Mouse (Mus musculus) liver, embryonic 11.5 days (tissue): ENCODE measurements around the gene Enho. TPM values are rescaled to one million over a fixed set of nuclear protein-coding genes. Genes with fewer than 3 reads are reported as not detected.

ENCODE experiments used
- ATAC-seq: fragments of 200-750 bp; cut with Nextera tagmentation; replicated peaks from 2 replicates; pipeline ENCODE4 v1.8.0; 2017; ENCODE audit warnings: moderate number of reproducible peaks, mild to moderate bottlenecking, moderate TSS enrichment, moderate library complexity; ENCODE audit not compliant: low FRiP score
- DNase-seq: peaks from one replicate; pipeline ENCODE4 v3.0.0-alpha.2; 2017; ENCODE audit warnings: low spot score
- H3K27ac ChIP-seq: fragments of 300-500 bp; sonication (generic); 2 replicates; pipeline ENCODE4 v1.5.1; 2014; ENCODE audit warnings: mild to moderate bottlenecking, low read depth, low read length, control low read depth
- H3K27me3 ChIP-seq: fragments of 300-500 bp; sonication (generic); replicated peaks from 2 replicates; pipeline ENCODE4 v1.6.1; 2014; ENCODE audit warnings: low read length, mixed read lengths; ENCODE audit not compliant: control insufficient read depth, insufficient read depth
- H3K36me3 ChIP-seq: fragments of 300-500 bp; sonication (generic); 2 replicates; pipeline ENCODE4 v1.6.1; 2014; ENCODE audit warnings: mild to moderate bottlenecking, low read length, moderate library complexity, mixed read lengths; ENCODE audit not compliant: control insufficient read depth, insufficient read depth
- H3K4me1 ChIP-seq: fragments of 300-500 bp; sonication (generic); replicated peaks from 2 replicates; pipeline ENCODE4 v1.6.1; 2014; ENCODE audit warnings: low read length, mixed read lengths; ENCODE audit not compliant: control insufficient read depth, insufficient read depth
- H3K4me2 ChIP-seq: fragments of 300-500 bp; sonication (generic); 2 replicates; pipeline ENCODE4 v1.6.1; 2014; ENCODE audit warnings: mild to moderate bottlenecking, control low read depth, moderate library complexity
- H3K4me3 ChIP-seq: fragments of 300-500 bp; sonication (generic); 2 replicates; pipeline ENCODE4 v1.5.1; 2014; ENCODE audit warnings: low read depth, low read length, control low read depth
- H3K9ac ChIP-seq: fragments of 300-500 bp; sonication (generic); 2 replicates; pipeline ENCODE4 v1.6.1; 2014; ENCODE audit warnings: low read depth, low read length, control low read depth
- H3K9me3 ChIP-seq: fragments of 300-500 bp; sonication (generic); 2 replicates; pipeline ENCODE4 v1.6.1; 2016; ENCODE audit warnings: low read length, inconsistent platforms, mixed read lengths; ENCODE audit not compliant: control insufficient read depth
- WGBS: fragments of 180-500 bp; shearing (Covaris S2); extraction: QIAGEN DNeasy Blood & Tissue Kit; methylation state at CpG from one replicate; pipeline ENCODE4 v1.1.7; 2014; 5-methylcytosine and 5-hydroxymethylcytosine counted together
- polyA plus RNA-seq: library from polyadenylated mRNA; unstranded; fragments of >200 nt; fragmentation: Nextera tagmentation; extraction: Ambion mirVana; gene quantifications from 2 replicates; pipeline ENCODE4 v1.2.1, GENCODE M21; 2014

Enho gene
- polyA plus RNA-seq, 1 experiment from 2014 or later = 3.7 TPM

DNA sequence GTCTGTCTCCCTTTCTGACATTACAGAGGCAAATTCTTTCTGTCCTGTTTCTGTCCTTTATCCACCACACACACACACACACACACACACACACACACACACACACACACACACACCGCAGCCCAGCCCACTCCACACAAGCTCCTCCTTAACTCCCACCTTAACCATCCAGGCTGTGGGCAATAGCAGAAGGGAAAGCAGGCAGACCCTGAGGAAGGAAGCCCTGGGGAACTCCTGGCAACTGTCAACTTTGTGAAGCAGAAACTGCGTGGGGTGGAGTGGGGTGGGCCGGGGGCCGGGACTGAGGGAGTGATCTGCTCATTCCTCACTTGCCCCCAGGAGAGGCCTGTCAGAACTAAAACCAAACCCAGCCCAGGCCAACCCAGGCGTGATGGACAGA, 31.4 kb upstream of the Enho start:
- no peak for ATAC-seq
- Histone ChIP-seq H3K9me3 (no peaks in the 10 kb centered on the region), H3K4me3 (no peak overlapping the region), H3K27me3 (peaks cover 36% of the 10 kb centered on the region), H3K27ac (no peak overlapping the region), H3K36me3 (no peaks in the 10 kb centered on the region), H3K4me1 (peaks cover 16% of the 10 kb centered on the region), H3K9ac (no peak overlapping the region), H3K4me2 (no peak overlapping the region)
- WGBS = 46% methylated on average over 5 of the region's 5 CpGs
- DNase-seq = no peak

DNA sequence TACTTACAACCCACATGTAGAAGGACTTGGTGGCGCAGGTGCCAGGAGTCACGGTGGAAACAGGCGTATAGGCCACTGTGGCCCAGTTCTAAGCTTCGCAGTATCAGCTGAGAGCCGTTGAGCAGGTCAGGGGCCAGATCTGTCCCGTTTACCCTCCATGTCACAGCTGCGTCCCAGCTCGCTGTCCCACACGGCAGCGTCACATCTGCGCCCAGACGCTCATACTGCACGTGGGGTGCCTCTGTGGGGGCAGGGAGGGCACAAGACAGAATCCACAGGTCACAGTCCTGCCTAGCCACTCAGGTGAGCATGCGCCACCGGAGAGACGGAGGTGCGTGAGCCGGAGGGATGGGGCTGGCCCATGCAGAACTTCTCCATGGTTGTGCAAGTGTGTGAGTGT, 30.7 kb upstream of the Enho start:
- Histone ChIP-seq H3K27ac (no peak overlapping the region), H3K9me3 (no peaks in the 10 kb centered on the region), H3K4me2 (no peak overlapping the region), H3K36me3 (no peaks in the 10 kb centered on the region), H3K9ac (no peak overlapping the region), H3K27me3 (peaks cover 33% of the 10 kb centered on the region), H3K4me3 (no peak overlapping the region), H3K4me1 (peaks cover 10% of the 10 kb centered on the region; the same call in 1 of the 2 replicates)
- WGBS = 80% methylated on average over 18 of the region's 18 CpGs
- DNase-seq (no peak), ATAC-seq (no peak)

DNA sequence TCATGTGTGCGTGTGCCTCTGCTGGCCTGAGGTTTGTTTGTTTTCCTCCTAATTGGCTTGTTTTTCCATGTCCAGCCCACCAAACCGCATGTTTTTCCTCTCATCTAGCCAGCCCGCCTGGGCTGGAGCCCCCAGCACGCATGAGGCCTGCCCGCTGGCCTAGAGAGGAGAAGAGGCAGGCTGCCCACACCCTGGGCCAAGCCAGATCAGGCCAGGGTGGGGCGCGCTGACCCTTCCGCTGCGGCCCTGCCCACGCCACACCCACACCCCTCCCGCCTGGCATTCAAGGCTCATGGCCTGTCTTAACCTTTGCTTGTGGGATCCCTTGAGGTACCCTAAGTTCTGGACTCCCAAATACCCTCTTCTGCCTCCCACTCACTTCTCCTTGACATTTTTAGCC, 26.5 kb upstream of the Enho start:
- Histone ChIP-seq H3K4me3 (no peak overlapping the region), H3K4me2 (no peak overlapping the region), H3K4me1 (peaks cover 20% of the 10 kb centered on the region), H3K9ac (no peak overlapping the region), H3K27me3 (peaks cover 11% of the 10 kb centered on the region), H3K36me3 (no peaks in the 10 kb centered on the region), H3K27ac (no peak overlapping the region), H3K9me3 (no peaks in the 10 kb centered on the region)
- DNase-seq (no peak), ATAC-seq (no peak)
- 75% methylated on average over 11 of the region's 11 CpGs for WGBS

DNA sequence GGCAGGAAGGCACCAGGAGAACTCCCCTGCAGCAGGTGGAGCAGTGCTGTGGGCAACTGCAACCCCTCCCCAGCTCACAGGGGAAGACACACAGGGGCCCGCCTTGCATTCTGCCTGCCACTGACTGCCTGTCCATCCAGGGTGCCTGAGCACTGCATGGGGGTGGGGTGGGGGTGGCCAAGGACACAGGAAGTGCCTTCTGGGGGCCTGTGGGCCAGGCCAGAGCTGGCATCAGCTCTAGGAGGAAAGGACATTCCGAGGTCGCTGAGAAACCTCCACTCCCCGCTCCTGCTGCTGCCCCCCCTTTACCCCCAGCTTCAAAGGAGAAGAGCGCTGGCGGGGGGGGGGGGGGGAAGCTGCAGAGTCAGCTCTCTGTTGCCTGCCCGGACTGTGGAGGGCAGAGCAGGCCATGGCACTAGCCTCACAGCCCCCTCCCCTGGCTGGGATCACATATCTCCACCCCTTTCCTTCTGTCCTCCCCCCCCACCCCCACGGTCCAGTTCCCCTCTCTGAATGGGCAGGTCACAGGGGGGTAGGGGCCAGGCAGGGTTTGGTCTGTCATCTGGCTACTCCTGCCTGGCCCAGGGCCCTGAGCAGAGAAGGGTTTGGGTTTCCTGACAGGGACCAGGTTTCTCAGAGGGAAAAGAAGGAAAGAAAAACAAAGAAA, 25.0 kb upstream of the Enho start:
- WGBS = 6% methylated on average over 6 of the region's 8 CpGs
- Histone ChIP-seq H3K27ac (no peak overlapping the region), H3K4me2 (no peak overlapping the region), H3K4me3 (no peak overlapping the region), H3K4me1 (peaks cover 22% of the 10 kb centered on the region), H3K27me3 (peaks cover 7% of the 10 kb centered on the region), H3K9ac (no peak overlapping the region), H3K9me3 (no peaks in the 10 kb centered on the region), H3K36me3 (no peaks in the 10 kb centered on the region)
- ATAC-seq = no peak; the same call in 1 of the 2 replicates
- DNase-seq = no peak

DNA sequence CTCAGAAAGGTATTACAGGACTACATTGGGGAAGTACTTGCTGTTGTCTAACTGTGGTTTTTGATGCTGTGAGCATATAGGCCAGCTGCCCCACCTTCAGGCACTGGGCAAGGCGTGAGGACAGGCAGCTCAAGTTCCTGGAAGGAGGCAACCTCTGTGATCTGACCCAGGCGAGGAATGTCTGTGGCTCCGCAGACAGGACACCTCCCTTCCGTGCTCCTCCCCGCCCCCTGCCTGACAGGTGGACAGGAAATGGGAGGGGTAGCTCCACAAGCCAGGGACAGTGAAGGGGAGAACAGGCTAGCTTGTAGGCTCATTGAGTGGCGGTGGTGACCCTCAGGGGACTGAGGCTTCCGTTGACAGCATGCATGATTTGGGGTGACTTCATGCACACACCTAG, 24.4 kb upstream of the Enho start:
- peaks cover 8% of the 10 kb centered on the region for H3K27me3 ChIP-seq
- H3K4me3 ChIP-seq = no peak overlapping the region
- H3K9me3 ChIP-seq = no peaks in the 10 kb centered on the region

DNA sequence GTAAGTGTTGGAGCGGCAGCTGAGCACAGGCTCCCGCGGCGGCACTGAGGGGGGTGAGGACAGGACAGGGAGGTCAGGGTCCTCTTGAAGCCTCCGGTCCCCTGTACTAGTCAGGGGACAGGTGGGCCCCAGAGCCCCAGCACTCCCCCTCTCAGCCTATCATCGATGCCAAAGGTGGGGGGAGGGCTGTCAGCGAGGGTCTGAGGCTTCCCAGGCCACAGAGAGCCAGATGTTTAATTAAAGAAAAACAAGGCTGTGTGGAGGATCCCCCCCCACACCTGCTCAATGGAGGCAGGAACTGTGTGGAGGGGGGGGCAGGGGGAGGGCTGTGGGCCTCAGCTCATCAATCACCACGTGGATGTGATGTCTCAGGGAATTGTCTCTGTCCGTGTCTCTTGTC, 23.5 kb upstream of the Enho start:
- WGBS = 40% methylated on average over 9 of the region's 9 CpGs
- no peak overlapping the region for H3K4me3 ChIP-seq
- peaks cover 27% of the 10 kb centered on the region for H3K4me1 ChIP-seq
- H3K27me3 ChIP-seq = peaks cover 5% of the 10 kb centered on the region
- no peak for ATAC-seq
- H3K9me3 ChIP-seq = no peaks in the 10 kb centered on the region
- no peak overlapping the region for H3K4me2 ChIP-seq
- H3K36me3 ChIP-seq = no peaks in the 10 kb centered on the region
- no peak overlapping the region for H3K9ac ChIP-seq
- no peak for DNase-seq
- no peak overlapping the region for H3K27ac ChIP-seq

More for the DNA sequence above, 24.4 kb upstream of the Enho start:
- Histone ChIP-seq H3K27ac (no peak overlapping the region), H3K4me1 (peaks cover 26% of the 10 kb centered on the region), H3K36me3 (no peaks in the 10 kb centered on the region), H3K4me2 (no peak overlapping the region), H3K9ac (no peak overlapping the region)
- WGBS = 16% methylated on average over 7 of the region's 7 CpGs
- ATAC-seq (no peak), DNase-seq (no peak)

DNA sequence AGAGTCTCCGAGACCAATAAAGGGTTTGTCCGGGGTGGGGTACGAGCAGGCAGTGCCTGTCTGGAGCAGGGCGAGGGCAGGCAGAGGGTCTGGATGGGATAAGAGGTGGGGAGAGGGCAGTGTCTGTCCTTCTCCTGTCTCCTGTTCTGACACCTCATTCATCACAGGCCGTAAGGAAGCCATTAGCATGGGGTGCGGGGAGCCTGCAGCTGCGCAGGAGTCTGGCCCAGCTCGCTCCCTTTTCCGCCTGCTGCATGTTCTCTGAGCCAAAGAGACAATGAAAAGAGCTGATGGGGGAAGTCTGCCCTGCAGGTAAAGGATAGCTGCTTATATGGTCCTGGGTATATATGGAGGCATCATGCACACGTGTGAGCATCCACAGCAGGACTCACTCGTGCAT, 22.6 kb upstream of the Enho start:
- no peak for DNase-seq

DNA sequence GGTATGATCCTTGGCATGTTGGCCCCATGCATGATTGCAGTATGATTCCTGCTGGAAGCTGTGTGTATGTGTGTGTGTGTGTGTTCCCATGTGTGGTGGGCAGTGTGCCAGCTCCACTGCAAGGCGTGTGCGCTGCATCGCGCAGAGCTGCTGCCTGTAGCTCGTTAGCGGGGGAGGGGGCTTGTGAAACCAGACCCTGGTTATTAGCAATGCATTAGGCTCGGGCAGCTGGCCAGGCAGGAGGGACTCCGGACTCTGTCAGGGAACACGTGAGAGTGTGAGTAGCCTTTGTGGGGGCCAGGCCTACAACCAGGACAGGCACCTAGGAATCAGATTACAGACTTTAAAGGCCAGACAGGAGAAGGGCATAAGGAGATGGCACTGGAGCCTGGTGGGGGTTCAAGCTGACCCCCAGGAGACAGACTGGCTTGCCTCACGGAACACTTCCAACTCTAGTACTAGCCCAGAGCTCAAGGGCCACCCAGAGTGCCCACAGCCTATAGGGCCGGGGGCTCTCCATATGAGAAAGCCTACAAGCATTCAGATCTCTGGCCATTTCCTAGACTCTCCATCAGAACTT, 20.8 kb upstream of the Enho start:
- Histone ChIP-seq H3K36me3 (no peaks in the 10 kb centered on the region), H3K27me3 (peaks cover 10% of the 10 kb centered on the region), H3K9me3 (no peaks in the 10 kb centered on the region), H3K4me2 (0 out of 2 replicates have a peak overlapping the region, but pooled peaks have one; percentile 15), H3K4me1 (peaks cover 27% of the 10 kb centered on the region), H3K4me3 (no peak overlapping the region), H3K9ac (no peak overlapping the region), H3K27ac (0 out of 2 replicates have a peak overlapping the region, but pooled peaks have one; percentile 36)
- 57% methylated on average over 11 of the region's 11 CpGs for whole genome bisulfite sequencing
- ATAC-seq (peak; percentile 16; the same call in 1 of the 2 replicates), DNase-seq (no peak)

More for the DNA sequence above, 22.6 kb upstream of the Enho start:
- no peak overlapping the region for H3K4me2 ChIP-seq
- no peak overlapping the region for H3K4me3 ChIP-seq
- H3K27me3 ChIP-seq = peaks cover 5% of the 10 kb centered on the region
- no peak for ATAC-seq
- H3K4me1 ChIP-seq = peaks cover 27% of the 10 kb centered on the region
- H3K36me3 ChIP-seq = no peaks in the 10 kb centered on the region
- WGBS = 41% methylated on average over 11 of the region's 11 CpGs
- H3K27ac ChIP-seq = no peak overlapping the region
- H3K9me3 ChIP-seq = no peaks in the 10 kb centered on the region
- H3K9ac ChIP-seq = no peak overlapping the region

DNA sequence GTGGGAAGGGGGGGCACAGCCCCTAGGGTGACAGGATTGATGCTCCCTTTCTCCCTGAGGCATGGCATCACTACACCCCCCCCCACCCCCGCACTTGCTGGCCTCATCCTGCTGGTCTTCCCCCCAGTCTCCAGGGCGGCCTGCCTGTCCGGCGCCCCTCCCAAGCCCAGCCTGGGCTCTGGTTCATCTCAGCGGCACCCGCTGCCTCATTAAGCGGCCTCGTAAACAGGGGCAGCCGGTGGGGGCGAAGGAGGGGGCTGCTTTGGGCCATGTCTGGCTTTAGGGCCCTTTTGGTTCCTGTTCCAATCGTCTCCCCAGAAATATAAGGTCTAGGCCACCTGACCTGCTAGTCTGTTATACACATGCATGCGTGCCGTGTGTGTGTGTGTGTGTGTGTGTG, 19.4 kb upstream of the Enho start:
- Histone ChIP-seq H3K9ac (no peak overlapping the region), H3K27ac (no peak overlapping the region), H3K4me1 (peaks cover 16% of the 10 kb centered on the region), H3K4me2 (no peak overlapping the region), H3K36me3 (no peaks in the 10 kb centered on the region), H3K9me3 (no peaks in the 10 kb centered on the region), H3K27me3 (peaks cover 13% of the 10 kb centered on the region; the same call in 1 of the 2 replicates), H3K4me3 (no peak overlapping the region)
- no peak for DNase-seq
- ATAC-seq = no peak
- WGBS = 57% methylated on average over 13 of the region's 13 CpGs
